Mouse (Mus musculus) MEL (cell line): ENCODE results near the gene Farp1. TPM values are rescaled to one million over a fixed set of nuclear protein-coding genes. Genes with fewer than 3 reads are reported as not detected.

Source experiments
- DNase-seq: peaks from one replicate; pipeline ENCODE4 v3.0.0; 2011; ENCODE audit warnings: low read depth, low spot score
- H3K27ac ChIP-seq: 2 replicates; pipeline ENCODE4 v1.5.1; 2012; ENCODE audit warnings: low read depth, mild to moderate bottlenecking, control low read depth, low read length, moderate library complexity; ENCODE audit not compliant: control insufficient read depth
- H3K27me3 ChIP-seq, 2 experiments: fragments of 150-350 bp in 1 of 2; sonication (generic) in 1 of 2; 2 replicates each; pipeline ENCODE4 v1.6.1; 2012; ENCODE audit warnings: low read length in 2 of 2, mild to moderate bottlenecking in 2 of 2, improper control_type of control experiment in 1 of 2, moderate library complexity in 1 of 2; ENCODE audit not compliant: insufficient read depth in 2 of 2, control insufficient read depth in 1 of 2
- H3K36me3 ChIP-seq, 2 experiments: 2 replicates each; pipeline ENCODE4 v1.6.1; 2012 to 2014; ENCODE audit warnings: low read length in 2 of 2, improper control_type of control experiment in 1 of 2, inconsistent platforms in 1 of 2, mild to moderate bottlenecking in 1 of 2; ENCODE audit not compliant: insufficient read depth in 2 of 2, control insufficient read depth in 1 of 2
- H3K4me1 ChIP-seq, 2 experiments: fragments of 150-350 bp in 1 of 2; sonication (generic) in 1 of 2; 2 replicates each; pipeline ENCODE4 v1.6.1; 2012; ENCODE audit warnings: low read length in 2 of 2, improper control_type of control experiment in 1 of 2, mild to moderate bottlenecking in 1 of 2; ENCODE audit not compliant: insufficient read depth in 2 of 2, control insufficient read depth in 1 of 2
- H3K4me3 ChIP-seq, 2 experiments: fragments of 150-350 bp in 1 of 2; sonication (generic) in 1 of 2; 2 replicates each; pipeline ENCODE4 v1.5.1; 2012; ENCODE audit warnings: low read depth in 2 of 2, low read length in 2 of 2, mild to moderate bottlenecking in 2 of 2, moderate library complexity in 2 of 2, control low read depth in 1 of 2, improper control_type of control experiment in 1 of 2; ENCODE audit not compliant: control insufficient read depth in 1 of 2, insufficient read depth in 1 of 2
- H3K79me2 ChIP-seq: 2 replicates; pipeline ENCODE4 v1.6.1; 2012; ENCODE audit warnings: mild to moderate bottlenecking, low read length, moderate library complexity; ENCODE audit not compliant: control insufficient read depth, poor library complexity, insufficient read depth
- H3K9ac ChIP-seq: 2 replicates; pipeline ENCODE4 v1.6.1; 2012; ENCODE audit warnings: low read depth, mild to moderate bottlenecking, control low read depth, low read length, moderate library complexity; ENCODE audit not compliant: control insufficient read depth, poor library complexity, severe bottlenecking
- H3K9me3 ChIP-seq: fragments of 150-350 bp; sonication (generic); replicated peaks from 2 replicates; pipeline ENCODE4 v1.6.1; 2012; ENCODE audit warnings: mild to moderate bottlenecking, low read length, improper control_type of control experiment, moderate library complexity; ENCODE audit not compliant: insufficient read depth
- EP300 ChIP-seq, 2 experiments: IDR thresholded peaks; 2 replicates each; pipeline ENCODE4 v1.6.1; 2011; ENCODE audit warnings: improper control_type of control experiment in 2 of 2, low read length in 2 of 2, low read depth in 1 of 2, mild to moderate bottlenecking in 1 of 2
- ETS1 ChIP-seq: IDR thresholded peaks from 2 replicates; pipeline ENCODE4 v1.6.1; 2012; ENCODE audit warnings: low read depth, mild to moderate bottlenecking, inconsistent platforms, low read length, improper control_type of control experiment, moderate library complexity
- HCFC1 ChIP-seq: IDR thresholded peaks from 2 replicates; pipeline ENCODE4 v1.6.1; 2012; ENCODE audit warnings: low read depth, mild to moderate bottlenecking, inconsistent platforms, low read length, improper control_type of control experiment, moderate library complexity
- JUND ChIP-seq: IDR thresholded peaks from 2 replicates; pipeline ENCODE4 v1.6.1; 2011; ENCODE audit warnings: low read depth, mild to moderate bottlenecking, improper control_type of control experiment, low read length
- MAFK ChIP-seq: IDR thresholded peaks from 2 replicates; pipeline ENCODE4 v1.6.1; 2011; ENCODE audit warnings: low read depth, mild to moderate bottlenecking, low read length, improper control_type of control experiment, borderline replicate concordance
- MEF2A ChIP-seq: IDR thresholded peaks from 2 replicates; pipeline ENCODE4 v1.6.1; 2014; ENCODE audit warnings: low read depth, mild to moderate bottlenecking, inconsistent platforms, low read length, improper control_type of control experiment; ENCODE audit not compliant: poor library complexity, insufficient replicate concordance, severe bottlenecking; ENCODE audit errors: extremely low read depth
- MXI1 ChIP-seq: IDR thresholded peaks from 2 replicates; pipeline ENCODE4 v1.6.1; 2011; ENCODE audit warnings: mild to moderate bottlenecking, low read depth, low read length, improper control_type of control experiment
- MYC ChIP-seq: IDR thresholded peaks from 2 replicates; pipeline ENCODE4 v1.6.1; 2011; ENCODE audit warnings: low read depth, mild to moderate bottlenecking, low read length, improper control_type of control experiment, moderate library complexity
- NELFE ChIP-seq: IDR thresholded peaks from 2 replicates; pipeline ENCODE4 v1.6.1; 2011; ENCODE audit warnings: low read depth, low read length, improper control_type of control experiment
- NRF1 ChIP-seq: IDR thresholded peaks from 2 replicates; pipeline ENCODE4 v1.6.1; 2014; ENCODE audit warnings: low read depth, mild to moderate bottlenecking, inconsistent platforms, low read length, improper control_type of control experiment, moderate library complexity; ENCODE audit not compliant: poor library complexity, insufficient read depth, severe bottlenecking
- POLR2A ChIP-seq, 2 experiments: IDR thresholded peaks; 2 replicates each; pipeline ENCODE4 v1.6.1; 2011 to 2012; ENCODE audit warnings: low read length in 2 of 2, mild to moderate bottlenecking in 2 of 2, control low read depth in 1 of 2, improper control_type of control experiment in 1 of 2, low read depth in 1 of 2, moderate library complexity in 1 of 2; ENCODE audit not compliant: control insufficient read depth in 1 of 2, insufficient read depth in 1 of 2, poor library complexity in 1 of 2
- POLR2AphosphoS2 ChIP-seq: IDR thresholded peaks from 2 replicates; pipeline ENCODE4 v1.6.1; 2011; ENCODE audit warnings: low read length, improper control_type of control experiment
- SMC3 ChIP-seq: IDR thresholded peaks from 2 replicates; pipeline ENCODE4 v1.6.1; 2011; ENCODE audit warnings: low read depth, low read length, improper control_type of control experiment
- TAL1 ChIP-seq: IDR thresholded peaks from 2 replicates; pipeline ENCODE4 v1.6.1; 2012; ENCODE audit warnings: mild to moderate bottlenecking, inconsistent platforms, low read length, moderate library complexity, mixed read lengths
- UBTF ChIP-seq: IDR thresholded peaks from 2 replicates; pipeline ENCODE4 v1.6.1; 2012; ENCODE audit warnings: low read depth, mild to moderate bottlenecking, inconsistent platforms, low read length, improper control_type of control experiment, moderate library complexity, borderline replicate concordance; ENCODE audit not compliant: insufficient read depth
- ZKSCAN1 ChIP-seq: IDR thresholded peaks from 2 replicates; pipeline ENCODE4 v1.6.1; 2012; ENCODE audit warnings: low read depth, mild to moderate bottlenecking, inconsistent platforms, low read length, improper control_type of control experiment, moderate library complexity
- polyA plus RNA-seq, 2 experiments: library from polyadenylated mRNA; stranded (reverse) in 1 of 2; unstranded in 1 of 2; fragments of >175 nt in 1 of 2; fragments of >200 nt in 1 of 2; gene quantifications; 2 replicates each; pipeline versions ENCODE4 v1.2.1 to v1.2.4; 2012; ENCODE audit warnings: low replicate concordance in 2 of 2, low read depth in 1 of 2; ENCODE audit not compliant: insufficient read length in 2 of 2, insufficient read depth in 1 of 2, missing spikeins in 1 of 2
- total RNA-seq: library from RNA; depleted of rRNA; stranded (reverse); fragments of 300-350 nt; gene quantifications from 2 replicates; pipeline ENCODE4 v1.2.3, GENCODE M21; 2012

Farp1 gene
- total and polyA plus RNA-seq, 3 experiments, result 0.62 to 1.1 TPM; not detected in 1

- no peak for DNase-seq
- Histone ChIP-seq H3K4me3 (no peak overlapping the region), H3K36me3 (no peaks in the 10 kb centered on the region), H3K79me2 (no peaks in the 10 kb centered on the region), H3K27ac (no peak overlapping the region), H3K4me1 (no peaks in the 10 kb centered on the region), H3K9ac (no peak overlapping the region), H3K27me3 (no peaks in the 10 kb centered on the region), H3K9me3 (no peaks in the 10 kb centered on the region)
- no peak for TF ChIP-seq MYC
- TF ChIP-seq JUND, result no peak
- no peak for TF ChIP-seq POLR2A (IDR thresholded peaks at IDR 0.05; ENCODE audit: control insufficient read depth in 1 of 2, insufficient read depth in 1 of 2, low read depth in 1 of 2, low read length in 2 of 2, poor library complexity in 1 of 2)
These were observed 38.3 kb downstream of the Farp1 start for GRCm38 (mm10) chr14:121073093-121073866.

- no peak for DNase-seq
- Histone ChIP-seq H3K4me1 (no peaks in the 10 kb centered on the region), H3K27ac (no peak overlapping the region)
- TF ChIP-seq HCFC1 (no peak), UBTF (no peak), ZKSCAN1 (no peak), NRF1 (no peak), TAL1 (no peak), MEF2A (no peak), MXI1 (no peak), SMC3 (no peak), POLR2A (IDR thresholded peaks at IDR 0.05; ENCODE audit: control insufficient read depth in 1 of 2, insufficient read depth in 1 of 2, low read depth in 1 of 2, low read length in 2 of 2, poor library complexity in 1 of 2) (no peak), ETS1 (no peak), POLR2AphosphoS2 (no peak), NELFE (no peak), MAFK (no peak), EP300 (IDR thresholded peaks at IDR 0.05; ENCODE audit: low read depth in 1 of 2, low read length in 2 of 2) (no peak)
- TF ChIP-seq, all 39 proteins: peak for 0
- Histone ChIP-seq H3K36me3 (no peaks in the 10 kb centered on the region), H3K4me3 (no peak overlapping the region), H3K27me3 (no peaks in the 10 kb centered on the region), H3K9me3 (no peaks in the 10 kb centered on the region), H3K9ac (no peak overlapping the region), H3K79me2 (no peaks in the 10 kb centered on the region)
These were observed 39.3 kb downstream of the Farp1 start for GRCm38 (mm10) chr14:121074197-121074734.
